15 mouse cellular contexts compared by ENCODE assay signal in the genomic region with DNA sequence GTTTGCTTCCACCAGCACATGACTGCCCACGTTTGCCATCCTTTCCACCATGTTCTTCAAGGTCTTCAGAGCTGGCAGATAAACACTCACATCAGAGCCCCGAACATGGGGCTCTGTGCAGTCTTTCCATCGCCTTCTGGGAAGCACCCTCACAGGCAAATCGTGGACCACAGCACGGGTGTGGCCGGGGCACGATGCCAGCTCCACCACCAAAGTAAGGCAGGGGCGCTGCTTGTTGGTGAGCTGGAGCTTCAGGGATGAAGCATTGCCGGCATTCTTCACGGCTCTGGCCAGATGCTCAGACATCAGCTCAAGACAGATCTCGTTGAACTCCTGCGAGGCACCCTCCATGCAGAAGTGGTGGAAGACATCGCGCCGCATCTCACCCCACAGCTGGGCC.
DNase-seq lines count a peak whose midpoint lies in the region; TF ChIP-seq lines count a peak whose summit lies in the region.
"Had no signal": no experiment of that assay in that cellular context is flagged by ENCODE, and none has a peak within 500 bp of the region (broad histone marks: within the 10 kb centered on the region; RNA-seq: fewer than 3 reads in every experiment).

No protein-coding gene starts in this region.

- H3K9me3 ChIP-seq in E14TG2a.4 (ENCODE audit: low read length), result no peaks in the 10 kb centered on the region
- H3K9me3 ChIP-seq: embryonic facial prominence, embryonic 15.5 days; forebrain, embryonic 13.5 days; limb, embryonic 10.5 days; midbrain, embryonic 15.5 days had no signal

- TF ChIP-seq CTCF in E14TG2a.4 (conservative IDR thresholded peaks at IDR 0.05; ENCODE audit: low read length), result no peak

- peak overlapping the region; percentile 81 for H3K4me3 ChIP-seq in E14TG2a.4 (replicated peaks; ENCODE audit: low read length)
- H3K4me3 ChIP-seq: embryonic facial prominence, embryonic 15.5 days; forebrain, embryonic 13.5 days; limb, embryonic 10.5 days; midbrain, embryonic 15.5 days had no signal

- peak; percentile 16 for DNase-seq in kidney, postnatal 10 days
- no peak for DNase-seq in kidney, postnatal 14 days
- peak; percentile 11 for DNase-seq in 3134 (ENCODE audit: extremely low read depth, insufficient read length, low spot score)
- DNase-seq in spleen, postnatal 36 days (ENCODE audit: low spot score in 2 of 2), result peak; percentile 28 to 41
- DNase-seq in ovary, postnatal 36 days (ENCODE audit: low spot score), result no peak
- DNase-seq in frontal cortex, postnatal 10 days (ENCODE audit: low spot score in 2 of 2), result no peak
- DNase-seq: heart, adult 18-20 months; kidney, adult 18-20 months; kidney, postnatal 36 days; thymus, adult 2 months had no signal

- no peaks in the 10 kb centered on the region for H3K36me3 ChIP-seq in E14TG2a.4 (ENCODE audit: insufficient read depth, low read length)
- H3K36me3 ChIP-seq: embryonic facial prominence, embryonic 15.5 days; midbrain, embryonic 15.5 days had no signal

- H3K4me1 ChIP-seq in E14TG2a.4 (replicated peaks; ENCODE audit: low read depth, low read length), result peaks cover 11% of the 10 kb centered on the region; the same call in 1 of the 2 replicates
- H3K4me1 ChIP-seq: forebrain, embryonic 13.5 days; limb, embryonic 10.5 days; midbrain, embryonic 15.5 days had no signal

- no peaks in the 10 kb centered on the region for H3K27me3 ChIP-seq in E14TG2a.4 (ENCODE audit: insufficient read depth, low read length)
- H3K27me3 ChIP-seq: embryonic facial prominence, embryonic 15.5 days; forebrain, embryonic 13.5 days; midbrain, embryonic 15.5 days had no signal

Comparison
In these comparisons a context has a peak if more than half of its experiments do, and no peak if none do; other contexts are left out.
1. DNase-seq: peak in kidney, postnatal 10 days (single experiment), 3134 (single experiment) and spleen, postnatal 36 days (2 of 2); none in kidney, postnatal 14 days (single experiment), ovary, postnatal 36 days (single experiment) and frontal cortex, postnatal 10 days (0 of 2).